In genomic region chr2:125785021-125785420, GRCm38 (mm10) we compare ENCODE assay signal across 21 mouse cellular contexts. TPM values are rescaled to one million over a fixed set of nuclear protein-coding genes. Genes with fewer than 3 reads are reported as not detected.
DNase-seq lines count a peak whose midpoint lies in the region; ATAC-seq and TF ChIP-seq lines count a peak whose summit lies in the region.
"Had no signal": no experiment of that assay in that cellular context is flagged by ENCODE, and none has a peak within 500 bp of the region (broad histone marks: within the 10 kb centered on the region; RNA-seq: fewer than 3 reads in every experiment).

No protein-coding gene starts in this region.

- no peak for ATAC-seq in kidney, embryonic 14.5 days (ENCODE audit: low FRiP score, low TSS enrichment)
- no peak for ATAC-seq in kidney, postnatal 0 days (replicated peaks; ENCODE audit: low FRiP score, low read depth)
- ATAC-seq in forebrain, embryonic 16.5 days = no peak
- ATAC-seq: forebrain, embryonic 13.5 days; forebrain, postnatal 0 days; Patski had no signal

- no peak overlapping the region for H3K4me2 ChIP-seq in kidney, embryonic 14.5 days (replicated peaks; ENCODE audit: low read depth, low read length)
- no peak overlapping the region for H3K4me2 ChIP-seq in kidney, postnatal 0 days (ENCODE audit: low read length)
- no peak overlapping the region for H3K4me2 ChIP-seq in forebrain, embryonic 16.5 days (ENCODE audit: low read length)
- H3K4me2 ChIP-seq: forebrain, embryonic 13.5 days; heart, embryonic 11.5 days; hindbrain, embryonic 12.5 days; hindbrain, embryonic 15.5 days had no signal

- H3K27me3 ChIP-seq in kidney, embryonic 14.5 days (ENCODE audit: control insufficient read depth, insufficient read depth, low read length) = no peaks in the 10 kb centered on the region
- H3K27me3 ChIP-seq in kidney, postnatal 0 days (ENCODE audit: insufficient read depth, low read length) = no peaks in the 10 kb centered on the region
- H3K27me3 ChIP-seq in forebrain, embryonic 16.5 days (replicated peaks; ENCODE audit: control insufficient read depth, insufficient read depth, low read length) = no peaks in the 10 kb centered on the region
- H3K27me3 ChIP-seq: hindbrain, embryonic 12.5 days; hindbrain, embryonic 15.5 days; Patski had no signal

- TF ChIP-seq CTCF in kidney, postnatal 0 days (IDR thresholded peaks at IDR 0.05; ENCODE audit: low read depth) = no peak

- no peak overlapping the region for H3K4me3 ChIP-seq in kidney, embryonic 14.5 days (ENCODE audit: low read length)
- no peak overlapping the region for H3K4me3 ChIP-seq in kidney, postnatal 0 days (replicated peaks; ENCODE audit: low read depth, low read length)
- no peak overlapping the region for H3K4me3 ChIP-seq in forebrain, embryonic 16.5 days (replicated peaks; ENCODE audit: low read length)
- H3K4me3 ChIP-seq: forebrain, embryonic 10.5 days; forebrain, embryonic 13.5 days; hindbrain, embryonic 12.5 days; hindbrain, embryonic 15.5 days had no signal

- DNase-seq in heart, adult 11 months = peak; percentile 59
- no peak for DNase-seq in heart, adult 18-20 months
- DNase-seq in kidney, postnatal 14 days = no peak
- peak; percentile 58 for DNase-seq in kidney, postnatal 0 days (ENCODE audit: low spot score)
- DNase-seq in kidney, postnatal 10 days = no peak
- DNase-seq: adrenal gland, postnatal 10 days; adrenal gland, postnatal 36 days; cerebellum, adult 18-20 months; cerebellum, adult 9-10 months; cerebellum, postnatal 14 days; forebrain, postnatal 0 days; gastrocnemius, postnatal 25 days had no signal

- WGBS in kidney, embryonic 14.5 days = 40% methylated on average over 4 of the region's 4 CpGs
- 48% methylated on average over 4 of the region's 4 CpGs for WGBS in kidney, postnatal 0 days
- WGBS in forebrain, embryonic 16.5 days = 72% methylated on average over 4 of the region's 4 CpGs

- H3K9me3 ChIP-seq in kidney, embryonic 14.5 days (ENCODE audit: control insufficient read depth, low read length) = no peaks in the 10 kb centered on the region
- no peaks in the 10 kb centered on the region for H3K9me3 ChIP-seq in kidney, postnatal 0 days (replicated peaks; ENCODE audit: low read length)
- no peaks in the 10 kb centered on the region for H3K9me3 ChIP-seq in forebrain, embryonic 16.5 days (ENCODE audit: control insufficient read depth, low read length)
- H3K9me3 ChIP-seq: forebrain, embryonic 10.5 days; forebrain, embryonic 13.5 days; G1E; hindbrain, embryonic 12.5 days; hindbrain, embryonic 15.5 days had no signal

- H3K27ac ChIP-seq in kidney, embryonic 14.5 days (ENCODE audit: low read depth, low read length) = peak overlapping the region; percentile 47; the same call in 1 of the 2 replicates
- peak overlapping the region; percentile 54; the same call in 1 of the 2 replicates for H3K27ac ChIP-seq in kidney, postnatal 0 days
- H3K27ac ChIP-seq in forebrain, embryonic 16.5 days (ENCODE audit: low read length) = no peak overlapping the region
- H3K27ac ChIP-seq: forebrain, embryonic 10.5 days; forebrain, embryonic 13.5 days; hindbrain, embryonic 12.5 days; hindbrain, embryonic 15.5 days had no signal

- no peaks in the 10 kb centered on the region for H3K36me3 ChIP-seq in kidney, embryonic 14.5 days (ENCODE audit: control insufficient read depth, insufficient read depth, low read length)
- H3K36me3 ChIP-seq in kidney, postnatal 0 days (ENCODE audit: insufficient read depth, low read length) = no peaks in the 10 kb centered on the region
- no peaks in the 10 kb centered on the region for H3K36me3 ChIP-seq in forebrain, embryonic 16.5 days (ENCODE audit: control insufficient read depth, insufficient read depth)
- H3K36me3 ChIP-seq: forebrain, embryonic 10.5 days; hindbrain, embryonic 12.5 days; hindbrain, embryonic 15.5 days had no signal

- H3K9ac ChIP-seq in kidney, embryonic 14.5 days (ENCODE audit: low read depth, low read length) = no peak overlapping the region
- H3K9ac ChIP-seq in kidney, postnatal 0 days (ENCODE audit: low read depth, low read length) = no peak overlapping the region
- no peak overlapping the region for H3K9ac ChIP-seq in forebrain, embryonic 16.5 days (replicated peaks; ENCODE audit: low read depth, low read length)
- H3K9ac ChIP-seq: forebrain, embryonic 13.5 days; forebrain, postnatal 0 days; hindbrain, embryonic 12.5 days; hindbrain, embryonic 15.5 days had no signal

- peaks cover 19% of the 10 kb centered on the region for H3K4me1 ChIP-seq in kidney, embryonic 14.5 days (ENCODE audit: control insufficient read depth, insufficient read depth, low read length)
- H3K4me1 ChIP-seq in kidney, postnatal 0 days (replicated peaks; ENCODE audit: insufficient read depth, low read length) = peaks cover 17% of the 10 kb centered on the region
- H3K4me1 ChIP-seq in forebrain, embryonic 16.5 days (replicated peaks; ENCODE audit: control insufficient read depth, insufficient read depth, low read length) = peaks cover 15% of the 10 kb centered on the region

RNA-seq across cellular contexts. Expression of gene Secisbp2l, which starts 2.4 kb away (rescaled TPM):
- 10 to 100 TPM; 24.1 to 26.6 TPM for total RNA-seq in heart, adult 18-20 months (2021)
- polyA plus RNA-seq in kidney, embryonic 14.5 days (2014; fragmentation: Nextera tagmentation; extraction: Ambion mirVana) = 15.7 and 26.7 TPM in 2 replicates
- 15.8 and 17.1 TPM in 2 replicates for polyA plus RNA-seq in kidney, postnatal 0 days (2015; fragmentation: Nextera tagmentation; extraction: Ambion mirVana)
- 32.2 and 35.3 TPM in 2 replicates for polyA plus RNA-seq in forebrain, embryonic 16.5 days (2015; fragmentation: Nextera tagmentation; extraction: Ambion mirVana)

Comparison
In these comparisons a context has a peak if more than half of its experiments do, and no peak if none do; other contexts are left out.
1. DNase-seq: peak in heart, adult 11 months (single experiment) and kidney, postnatal 0 days (single experiment); none in heart, adult 18-20 months (0 of 2), kidney, postnatal 14 days (single experiment) and kidney, postnatal 10 days (single experiment).